Mouse (Mus musculus): ENCODE results near the gene Fgd3.

Fgd3 gene

DNA sequence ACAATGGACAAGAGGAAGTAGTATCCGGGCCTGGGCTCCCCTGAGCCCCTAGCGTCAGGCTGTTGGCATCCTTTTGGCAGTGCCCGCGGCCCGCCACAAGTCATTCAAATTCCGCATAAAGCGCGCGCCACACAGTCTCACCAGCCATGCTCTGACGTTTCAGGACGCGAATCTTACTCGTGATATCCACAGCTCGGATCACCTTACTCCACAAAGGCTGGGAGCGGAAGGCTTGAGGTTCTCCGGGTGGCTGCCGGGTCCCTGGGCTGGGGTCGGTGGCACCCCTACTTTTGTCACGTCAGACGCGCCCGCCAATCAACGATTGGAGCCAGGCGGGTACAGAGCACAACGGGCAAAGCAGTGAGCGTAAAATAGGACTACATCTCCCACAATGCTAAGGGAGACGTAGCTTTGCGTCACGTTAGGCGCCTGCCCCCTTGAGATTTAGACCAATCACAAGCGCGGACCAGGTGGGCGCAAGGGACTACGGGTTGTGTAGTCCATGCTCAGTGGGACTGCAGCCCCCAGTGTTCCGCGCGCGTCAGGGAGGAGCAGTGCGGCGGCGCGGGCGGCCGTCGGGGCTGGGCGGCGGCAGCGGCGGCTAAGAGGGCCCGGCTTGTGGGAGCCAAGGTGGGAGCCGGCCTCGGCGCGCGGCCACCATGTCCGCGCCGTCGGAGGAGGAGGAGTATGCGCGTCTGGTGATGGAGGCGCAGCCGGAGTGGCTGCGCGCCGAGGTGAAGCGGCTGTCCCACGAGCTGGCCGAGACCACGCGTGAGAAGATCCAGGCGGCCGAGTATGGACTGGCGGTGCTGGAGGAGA is 21.1 kb upstream of the Fgd3 start, which contains the start of gene Bicd2:
Bicd2 (plus strand) TSS at position 574 of the 819 bp plus-strand sequence.
- peak; percentile 97 for DNase-seq (ENCODE audit: low spot score)

DNA sequence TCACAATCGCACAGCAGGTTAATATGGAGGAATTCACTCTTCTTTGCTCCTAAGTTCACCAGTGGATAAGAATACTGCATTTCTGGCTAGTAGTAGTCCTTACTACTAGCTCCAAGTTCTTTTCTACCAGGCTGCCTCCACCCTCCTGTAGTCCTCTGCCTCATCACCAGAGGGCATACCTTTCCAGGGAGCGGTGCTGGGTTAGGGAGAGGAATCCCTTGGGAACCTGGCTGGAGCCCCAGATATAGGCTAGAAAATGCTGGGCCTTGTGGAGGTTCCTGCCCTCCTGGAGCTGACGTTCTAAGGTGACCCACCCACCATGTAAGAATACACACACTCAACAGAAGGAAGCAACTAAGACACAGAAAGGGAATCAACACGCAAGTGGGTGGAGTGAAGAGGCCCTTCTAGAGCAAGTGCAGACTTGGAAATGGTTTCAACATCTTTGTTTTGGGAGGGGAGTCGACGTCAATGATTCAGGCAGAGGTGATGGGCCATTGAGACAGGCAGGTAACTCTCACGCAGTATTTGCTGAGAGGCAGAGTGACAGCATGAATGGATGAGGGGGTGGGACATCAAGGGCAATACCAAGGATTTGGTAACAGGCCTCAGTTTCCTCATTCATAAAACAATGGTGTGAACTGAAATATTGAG is 18.9 kb upstream of the Fgd3 start:
- no peak for DNase-seq (ENCODE audit: low spot score)

DNA sequence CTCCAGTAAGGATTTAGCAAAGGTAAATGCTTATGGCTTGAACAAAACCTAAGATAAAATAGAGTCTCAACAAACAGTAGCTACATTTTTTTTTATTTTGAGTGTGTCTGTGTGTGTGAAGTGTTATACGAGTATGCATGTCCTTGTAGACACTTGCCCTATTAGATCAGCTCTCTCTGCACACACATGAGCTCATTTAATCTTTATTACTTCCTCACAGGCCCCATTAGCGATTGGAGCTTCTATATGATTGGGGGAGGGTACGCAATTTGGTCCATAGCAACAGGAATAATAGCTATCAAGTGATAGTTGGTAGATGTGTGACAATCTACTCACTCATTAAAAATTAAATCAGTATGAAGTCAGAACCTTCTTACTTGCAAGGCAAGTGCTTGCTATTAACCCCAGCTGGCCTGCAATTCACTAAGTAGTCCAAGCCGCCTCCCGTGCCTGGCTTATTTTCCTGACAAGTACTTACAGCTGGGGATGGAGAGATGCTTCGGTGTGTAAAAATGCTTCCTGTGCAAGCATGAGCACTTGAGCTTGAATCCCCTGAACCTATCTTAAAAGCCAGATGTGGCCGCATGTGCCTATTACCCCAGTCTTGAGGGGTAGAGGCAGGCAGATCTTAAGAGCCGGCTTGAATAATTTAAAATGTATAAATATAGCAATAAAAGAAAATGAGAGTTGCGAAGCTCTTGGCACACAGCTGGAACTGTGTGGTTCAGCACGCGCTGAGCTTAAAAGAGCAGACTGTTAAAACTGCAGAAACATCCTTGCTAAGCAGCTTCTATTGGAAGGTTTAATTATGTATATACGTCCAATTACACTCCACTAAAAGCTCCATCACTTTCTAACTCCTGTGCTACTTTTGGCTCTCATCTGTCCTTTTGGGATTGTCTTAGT is 15.2 kb upstream of the Fgd3 start:
- no peak for DNase-seq (ENCODE audit: low spot score)

DNA sequence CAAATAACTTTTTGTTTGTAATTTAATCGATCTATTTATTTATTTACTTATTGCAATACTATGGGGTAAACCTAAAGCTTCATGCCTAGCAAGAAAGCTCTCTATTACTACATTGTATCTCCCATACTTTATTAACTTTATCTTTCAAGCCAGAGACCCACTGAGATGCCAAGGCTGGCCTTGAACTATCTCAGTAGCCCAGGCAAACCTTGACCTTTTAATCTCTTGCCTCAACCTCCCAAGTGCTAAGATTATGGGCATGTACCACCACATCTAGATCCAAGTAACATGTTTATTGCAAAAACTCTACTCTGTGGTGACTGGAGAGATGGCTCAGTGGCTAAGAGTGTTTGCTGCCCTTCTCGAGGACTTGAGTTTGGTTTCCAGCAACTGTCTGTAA is 13.1 kb upstream of the Fgd3 start:
- DNase-seq (ENCODE audit: low spot score): no peak

DNA sequence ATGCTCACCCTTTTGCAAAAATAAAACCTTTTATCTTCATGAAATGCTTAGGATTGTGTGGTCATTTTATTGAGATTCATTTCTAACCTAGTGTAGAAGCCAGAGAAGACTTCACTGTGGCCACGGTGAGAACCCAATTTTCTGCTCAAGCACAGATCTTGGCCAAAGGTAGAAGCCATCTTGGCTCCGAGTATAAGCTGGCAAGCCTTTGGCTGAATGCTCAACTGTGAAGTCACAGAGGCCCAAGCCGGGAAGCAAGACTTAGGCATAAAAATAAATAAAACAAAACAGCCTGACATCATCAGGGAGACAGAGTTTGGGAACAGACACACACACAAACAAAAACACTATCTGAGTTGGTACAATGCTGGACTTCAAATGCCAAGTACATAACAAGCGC is 8.0 kb upstream of the Fgd3 start:
- DNase-seq (ENCODE audit: low spot score): no peak

DNA sequence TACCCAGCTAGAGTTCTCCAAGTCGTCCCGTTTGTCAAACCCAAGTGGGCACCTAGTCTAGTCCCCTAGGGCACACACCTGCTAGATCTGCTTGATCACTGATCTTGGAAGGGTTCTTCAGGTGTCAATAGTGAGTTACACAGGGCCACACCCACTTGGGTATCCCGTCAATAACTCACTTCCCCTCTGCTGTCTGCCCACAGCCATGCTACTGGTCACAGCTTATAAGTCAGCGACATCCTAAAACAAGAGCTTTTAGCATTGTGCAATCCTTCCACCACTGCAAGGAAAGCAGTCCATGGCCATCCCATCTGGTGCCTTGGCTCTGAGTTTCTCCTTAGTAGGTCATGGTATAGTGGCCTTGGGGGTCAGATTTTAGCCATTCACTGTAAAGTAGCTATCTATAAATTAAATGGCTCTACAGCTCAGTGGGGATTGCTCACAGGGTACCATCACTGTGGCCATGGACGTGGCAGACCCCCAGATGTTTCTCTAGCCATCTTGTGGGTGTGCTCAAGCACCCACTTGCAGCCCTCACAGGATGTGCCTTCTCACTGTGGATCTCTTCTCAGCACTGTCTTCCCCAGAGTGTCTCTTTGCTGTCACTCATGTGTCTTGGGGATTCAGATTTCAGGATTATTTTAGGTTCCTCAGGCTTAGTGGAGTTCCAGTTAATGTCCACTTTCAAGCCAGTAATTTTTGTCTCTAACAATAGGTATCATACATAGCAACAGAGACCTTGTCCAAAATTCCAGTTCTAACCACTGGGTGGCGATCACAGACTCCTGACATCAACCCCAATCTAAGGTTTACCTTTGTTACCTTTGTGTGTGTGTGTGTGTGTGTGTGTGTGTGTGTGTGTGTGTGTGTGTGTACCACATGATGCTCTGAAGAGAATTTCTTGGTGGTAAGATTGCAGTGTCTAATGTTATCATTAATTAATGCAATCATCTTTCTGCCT is 6.4 kb upstream of the Fgd3 start:
- no peak for DNase-seq (ENCODE audit: low spot score)

DNA sequence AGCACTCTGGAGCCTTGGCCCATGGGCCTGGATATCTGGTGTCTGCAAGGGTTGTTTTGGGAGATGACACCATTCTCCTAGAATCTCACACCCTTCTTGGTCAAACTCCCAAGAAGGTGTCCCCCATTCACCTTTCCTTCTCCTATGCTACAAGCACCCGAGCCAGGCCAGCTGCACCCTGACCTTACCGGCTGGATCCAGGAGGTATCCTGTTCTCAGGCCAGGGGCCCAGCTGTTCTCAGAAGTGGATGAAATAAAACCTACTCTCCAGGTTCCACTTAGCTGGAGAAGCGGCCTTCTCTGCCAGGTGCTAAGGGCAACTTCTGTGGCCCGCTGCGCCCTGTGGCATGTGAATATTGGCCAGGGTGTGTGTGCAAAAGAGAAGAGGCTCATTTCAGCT is 4.8 kb upstream of the Fgd3 start:
- no peak for DNase-seq (ENCODE audit: low spot score)

DNA sequence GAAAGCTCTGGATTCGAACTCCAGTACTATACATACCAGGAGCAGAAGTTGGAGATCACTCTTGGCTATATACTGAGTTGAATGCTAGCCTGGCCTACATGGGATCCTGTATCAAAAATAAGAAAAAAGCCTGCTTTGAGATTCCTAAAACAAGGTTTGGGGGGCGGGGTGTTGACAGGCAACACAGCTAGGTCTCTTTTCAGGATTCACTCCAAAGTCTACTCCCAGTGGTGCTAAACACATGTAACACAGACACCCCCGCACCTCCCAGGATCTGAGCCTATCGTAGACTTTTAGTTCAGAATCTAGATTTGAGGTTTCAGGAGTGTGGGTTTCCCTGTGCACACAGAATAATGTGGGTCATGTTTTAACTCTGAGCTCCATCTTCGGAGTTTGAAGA is 2.6 kb upstream of the Fgd3 start:
- DNase-seq (ENCODE audit: low spot score): no peak

DNA sequence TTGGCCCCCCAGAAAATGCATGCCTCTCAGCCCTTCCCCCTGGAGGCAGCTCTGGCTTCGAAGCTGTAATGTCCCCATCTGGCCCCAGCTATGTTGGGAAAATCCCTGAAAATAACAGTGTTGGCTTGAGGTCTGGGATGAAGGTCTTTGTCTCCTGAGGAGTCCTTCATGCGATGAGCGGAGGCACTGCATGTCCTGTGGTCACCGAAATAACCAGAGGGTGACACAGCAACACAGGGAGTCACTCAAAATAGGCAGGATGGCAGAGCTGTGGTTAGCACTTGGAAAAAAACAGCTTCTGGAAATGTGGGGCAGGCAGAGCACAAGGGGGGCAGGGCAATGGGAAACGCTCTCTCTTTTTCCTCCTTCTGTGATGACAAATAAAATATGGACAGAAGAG is 2.1 kb upstream of the Fgd3 start:
- no peak for DNase-seq (ENCODE audit: low spot score)

DNA sequence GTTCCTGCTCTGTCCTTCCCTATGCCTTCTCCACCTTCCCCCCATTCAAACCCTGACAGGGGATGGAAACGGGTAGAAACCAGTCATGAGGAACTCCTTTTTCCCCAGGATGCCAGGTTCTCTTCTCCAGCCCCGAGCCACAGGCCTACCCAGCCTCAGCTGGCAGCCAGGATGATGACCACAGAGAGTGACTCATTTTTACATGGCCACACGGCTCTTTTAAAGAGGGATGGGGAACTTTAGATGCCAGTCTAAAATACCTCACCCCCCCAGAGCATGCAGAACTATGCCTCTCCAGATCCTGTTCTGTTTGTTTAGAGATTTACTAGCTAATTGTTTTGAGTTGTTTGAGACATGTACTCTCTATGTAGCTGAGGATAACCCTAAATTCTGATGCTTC is 1.3 kb upstream of the Fgd3 start:
- DNase-seq (ENCODE audit: low spot score): no peak

DNA sequence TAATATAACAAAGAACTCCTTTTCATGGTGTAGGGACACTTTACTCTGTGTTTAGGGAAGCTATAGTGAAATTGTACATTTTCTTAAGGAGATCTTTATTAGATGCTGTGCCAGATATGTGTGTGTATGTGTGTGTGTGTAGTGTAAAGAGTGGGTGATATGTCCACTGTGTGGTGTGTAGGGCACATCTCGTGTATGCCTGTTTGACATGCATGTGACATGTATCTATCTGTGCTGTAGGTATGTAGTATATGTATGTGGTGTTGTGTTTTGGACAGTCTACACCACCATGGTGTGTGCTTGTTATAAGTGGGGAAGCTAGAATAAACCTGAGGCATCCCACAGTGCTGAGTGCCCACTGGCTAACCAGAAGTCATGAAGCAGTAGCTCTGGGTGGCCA is 403 bp upstream of the Fgd3 start:
- no peak for DNase-seq (ENCODE audit: low spot score)

DNA sequence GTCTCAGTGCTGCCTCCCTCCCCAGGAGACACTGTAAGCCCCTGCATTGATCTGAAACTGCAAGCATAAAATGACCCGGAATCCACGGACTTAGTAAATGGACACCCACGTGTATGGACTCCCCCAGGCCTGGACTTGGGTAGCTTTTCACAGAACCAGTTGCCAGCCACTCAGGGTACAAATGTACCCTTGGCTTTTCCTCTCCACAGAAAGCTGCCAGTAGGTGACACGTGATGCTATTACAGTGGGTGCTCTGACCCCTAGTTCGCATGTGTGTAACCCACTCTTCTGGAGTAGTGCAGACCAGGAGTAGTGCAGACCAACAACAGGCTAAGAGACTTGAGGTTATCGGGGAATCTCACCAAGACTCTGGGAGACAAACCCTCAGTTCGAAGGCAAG is 2.2 kb downstream of the Fgd3 start:
- DNase-seq (ENCODE audit: low spot score): no peak

DNA sequence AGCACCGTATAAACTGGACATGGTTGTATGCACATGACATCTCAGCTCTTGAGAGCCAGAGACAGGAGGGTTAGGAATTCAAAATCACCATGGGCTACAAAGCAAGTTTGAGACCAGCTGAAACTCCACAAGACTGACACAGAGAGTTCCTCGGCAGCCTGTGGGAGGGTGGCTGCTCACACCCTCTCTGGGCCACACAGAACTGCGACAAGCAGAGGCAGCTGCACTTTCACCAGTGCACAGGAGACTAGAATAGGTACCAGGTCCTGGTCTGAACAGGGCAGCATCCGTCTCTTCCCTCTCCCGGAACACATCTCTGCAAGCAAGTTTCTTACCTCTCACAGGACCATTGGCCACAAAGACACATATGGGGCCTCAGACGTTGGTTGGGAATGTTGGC is 2.6 kb downstream of the Fgd3 start:
- DNase-seq (ENCODE audit: low spot score): no peak

DNA sequence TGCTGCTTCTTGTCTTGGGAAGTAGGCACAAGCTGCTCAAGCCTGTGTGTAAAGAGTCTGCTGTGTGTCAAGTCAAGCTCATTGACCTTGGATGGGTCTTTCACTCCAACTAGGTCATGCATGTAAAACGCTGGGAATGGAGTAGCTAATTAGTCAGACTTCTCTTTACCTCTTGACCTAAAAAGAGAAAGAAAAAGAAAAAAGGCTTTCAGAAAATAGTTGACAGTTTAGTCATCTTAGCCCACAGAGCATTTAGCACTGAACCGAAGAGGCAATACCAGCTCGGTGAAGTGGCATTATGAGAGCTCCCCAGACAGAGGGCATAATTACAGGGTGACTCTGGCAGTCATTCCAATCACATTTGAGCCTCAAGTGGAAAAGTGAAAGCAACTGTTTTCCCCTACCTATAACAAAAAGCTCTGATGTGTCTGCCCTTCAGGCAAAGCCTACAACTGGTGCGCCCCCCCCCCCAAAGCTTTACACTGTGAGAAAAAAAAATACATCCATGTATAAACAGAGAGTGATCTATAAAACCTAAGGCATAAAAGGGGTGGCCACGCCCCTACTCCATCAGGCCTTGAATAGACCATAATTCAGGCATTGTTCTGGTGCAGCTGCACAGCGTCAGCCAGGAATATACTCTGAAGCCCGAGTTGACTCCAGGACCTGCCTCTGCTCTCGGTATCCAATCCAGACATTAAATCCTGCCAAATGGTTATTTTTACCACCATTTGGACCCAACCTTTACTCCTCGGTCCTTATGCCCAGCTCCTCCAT is 3.5 kb downstream of the Fgd3 start:
- no peak for DNase-seq (ENCODE audit: low spot score)

DNA sequence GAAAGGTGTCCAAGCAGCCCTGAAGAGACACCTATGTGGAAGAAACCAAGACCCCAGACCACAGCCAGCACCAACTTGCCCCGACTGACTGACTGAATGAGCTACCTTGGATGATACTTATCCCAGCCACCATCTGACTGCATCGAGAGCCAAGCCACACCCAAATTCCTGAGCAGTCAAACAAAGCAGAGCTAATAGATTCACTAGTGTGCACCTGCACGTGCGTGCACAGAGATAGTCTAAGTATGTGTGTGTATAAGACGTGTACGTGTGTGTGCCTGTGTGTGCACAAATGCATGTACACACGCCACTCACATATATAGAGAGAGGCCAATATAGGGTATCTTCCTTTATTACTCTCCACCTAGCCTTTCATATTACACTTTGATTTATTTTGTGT is 8.5 kb downstream of the Fgd3 start:
- no peak for DNase-seq (ENCODE audit: low spot score)

DNA sequence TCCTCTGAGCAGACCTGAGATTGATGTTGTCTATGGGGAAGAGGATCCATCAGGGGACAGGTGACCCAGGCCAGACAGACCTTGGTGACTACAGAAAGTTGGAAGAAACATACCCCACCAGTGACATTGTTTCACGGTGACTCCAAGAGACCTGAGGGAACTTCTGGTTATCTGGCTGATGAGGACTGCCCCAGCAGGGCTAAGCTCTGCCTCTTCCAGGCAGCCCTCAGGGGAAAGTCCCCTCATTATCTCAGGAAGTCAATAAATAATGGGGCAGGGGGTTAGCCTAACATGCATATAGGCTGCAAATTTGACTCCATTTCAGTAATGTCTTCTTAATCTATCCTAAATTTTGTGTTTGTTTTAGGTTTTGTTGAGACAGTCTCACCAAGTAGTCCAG is 10.6 kb downstream of the Fgd3 start:
- DNase-seq (ENCODE audit: low spot score): no peak

DNA sequence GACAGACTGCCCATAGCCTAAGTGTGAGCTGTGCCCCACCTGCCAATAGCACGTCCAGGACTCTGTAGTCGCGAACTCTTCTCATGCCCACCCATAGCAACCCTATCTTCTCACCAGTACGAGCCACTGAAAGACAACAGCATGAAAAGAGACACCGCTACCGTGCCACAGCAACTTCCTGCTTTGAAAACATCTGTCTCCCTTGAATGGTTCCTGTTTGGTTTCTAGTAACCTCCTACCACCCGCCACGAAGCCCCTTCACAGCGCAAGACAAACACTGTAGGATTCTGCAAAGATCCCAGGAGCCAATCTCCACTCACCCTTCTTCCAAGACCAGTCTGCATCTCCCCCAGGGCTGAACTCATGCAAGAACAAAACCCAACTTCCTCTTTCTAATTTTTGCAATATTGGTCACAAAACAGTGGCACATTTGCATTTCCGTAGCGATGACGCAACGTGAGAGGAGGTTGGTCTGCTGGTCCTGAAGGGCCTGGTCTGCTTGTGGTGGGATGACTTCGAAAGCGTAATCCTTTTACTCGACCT is 11.2 kb downstream of the Fgd3 start:
- no peak for DNase-seq (ENCODE audit: low spot score)

DNA sequence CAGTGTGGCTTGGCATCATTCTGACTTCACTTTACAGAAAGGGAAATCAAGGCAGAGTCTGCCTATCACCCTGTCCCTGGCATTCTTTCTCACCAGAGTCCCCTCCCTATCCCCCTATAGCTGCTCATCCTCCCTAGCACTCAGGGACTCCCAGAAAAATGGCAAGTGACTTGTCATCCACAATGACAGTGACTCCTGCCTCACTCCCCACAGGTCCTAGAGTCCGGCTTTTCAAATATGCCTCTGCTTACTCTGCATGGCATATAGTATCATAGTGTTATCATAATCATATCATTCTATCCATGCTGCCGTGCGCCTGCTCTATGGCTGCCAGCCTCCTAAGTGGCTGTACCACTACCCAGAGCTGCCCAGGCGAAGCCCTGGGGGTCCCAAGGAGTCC is 11.9 kb downstream of the Fgd3 start:
- DNase-seq (ENCODE audit: low spot score): no peak

DNA sequence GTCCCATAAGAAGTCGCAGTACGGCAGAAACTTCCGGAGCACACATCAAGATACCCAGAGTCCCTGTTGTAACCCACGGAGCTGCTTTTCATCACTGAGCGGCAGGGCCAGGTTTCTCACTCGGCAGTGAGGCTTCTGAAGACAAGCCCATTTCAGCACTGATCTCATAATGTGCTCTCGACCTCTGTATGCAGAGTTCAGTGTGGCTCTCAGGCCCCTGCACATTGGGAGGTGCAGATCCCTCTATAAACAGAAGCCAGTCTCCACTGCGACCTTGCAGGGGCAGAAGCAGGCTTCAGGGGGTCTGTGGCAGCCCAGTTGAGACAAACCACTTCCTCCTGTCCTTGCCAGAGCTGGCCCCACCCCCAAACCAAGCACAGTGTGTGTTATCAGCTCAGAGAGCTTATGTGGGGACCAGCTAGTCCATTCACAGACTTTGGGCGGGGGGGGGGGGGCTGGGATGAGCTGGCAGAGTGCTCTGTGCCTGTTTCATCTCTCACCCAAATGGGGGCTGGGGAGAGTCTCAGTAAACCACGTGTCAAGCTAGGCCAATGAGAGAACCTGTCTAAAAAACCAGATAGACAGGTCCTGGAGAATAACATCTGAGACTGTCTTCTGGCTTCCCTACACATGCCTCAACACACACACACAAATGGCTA is 12.7 kb downstream of the Fgd3 start:
- DNase-seq (ENCODE audit: low spot score): peak; percentile 57

DNA sequence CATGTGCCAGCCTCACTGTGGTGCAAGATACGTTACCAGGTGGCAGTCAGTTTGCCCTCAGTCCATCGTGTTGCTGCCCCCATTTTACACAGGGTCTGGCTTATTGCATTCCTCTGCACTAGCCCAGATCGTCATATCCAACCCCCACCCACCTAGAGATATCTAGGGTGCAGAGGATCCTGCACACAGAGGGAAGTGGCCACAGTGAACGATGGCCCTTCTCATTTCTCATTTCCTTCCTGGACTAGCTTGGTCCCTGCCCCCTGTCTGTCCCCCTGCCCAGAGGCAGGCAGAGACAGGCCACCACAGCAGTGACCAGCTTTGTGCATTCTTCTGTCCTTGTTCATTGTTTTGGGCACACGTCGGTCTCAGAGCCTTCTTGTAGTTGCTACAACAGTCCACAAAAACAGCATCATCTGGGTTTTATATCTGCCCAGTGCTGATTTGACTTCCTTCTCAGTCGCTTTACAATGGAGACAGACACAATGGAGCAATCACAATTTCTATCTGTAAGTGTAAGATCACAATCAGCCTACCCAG is 13.3 kb downstream of the Fgd3 start:
- no peak for DNase-seq (ENCODE audit: low spot score)
